Mouse (Mus musculus) macrophage (primary cell): ENCODE results near the gene Catip. TPM values are rescaled to one million over a fixed set of nuclear protein-coding genes. Genes with fewer than 3 reads are reported as not detected.

Experiments used
- polyA plus RNA-seq: library from polyadenylated mRNA; stranded (reverse); fragments of 250-400 nt; gene quantifications from 3 replicates; pipeline ENCODE4 v1.2.4, GENCODE M21; 2018; ENCODE audit warnings: inconsistent platforms

The Catip gene
- polyA plus RNA-seq, 1 experiment from 2014 or later: 0.80 TPM

Other genes with a start within 250 kb of the Catip start
- gene Tns1, start 237.7 kb upstream of the Catip start, polyA plus RNA-seq: 53.8 to 84.7 TPM (median 84.5 TPM) in 3 replicates
- not detected in 3 replicates for gene Rufy4, start 236.6 kb upstream of the Catip start, polyA plus RNA-seq
- gene Cxcr2, start 208.1 kb upstream of the Catip start, polyA plus RNA-seq: 0.11 to 0.76 TPM (median 0.16 TPM) in 3 replicates
- not detected in 3 replicates for gene Cxcr1, start 167.5 kb upstream of the Catip start, polyA plus RNA-seq
- 677 to 1,406 TPM (median 1,257 TPM) in 3 replicates for gene Arpc2, start 126.0 kb upstream of the Catip start, polyA plus RNA-seq
- not detected in 3 replicates for gene Gpbar1, start 83.6 kb upstream of the Catip start, polyA plus RNA-seq
- gene Aamp, start 77.4 kb upstream of the Catip start, polyA plus RNA-seq: 115 to 127 TPM (median 119 TPM) in 3 replicates
- gene Pnkd, start 77.2 kb upstream of the Catip start, polyA plus RNA-seq: 20.6 to 40.9 TPM (median 36.6 TPM) in 3 replicates
- gene Tmbim1, start 56.5 kb upstream of the Catip start, polyA plus RNA-seq: 46.8 to 61.2 TPM (median 52.2 TPM) in 3 replicates
- 377 to 467 TPM (median 435 TPM) in 3 replicates for gene Slc11a1, start 13.1 kb downstream of the Catip start, polyA plus RNA-seq
- gene Ctdsp1, start 29.4 kb downstream of the Catip start, polyA plus RNA-seq: 82.2 to 152 TPM (median 116 TPM) in 3 replicates
- 0.04 to 0.06 TPM in 2 of 3 replicates, not detected in the other for gene Vil1, start 47.3 kb downstream of the Catip start, polyA plus RNA-seq
- 35.7 to 47.8 TPM (median 39.6 TPM) in 3 replicates for gene Cnot9, start 143.9 kb downstream of the Catip start, polyA plus RNA-seq
- not detected in 3 replicates for gene Plcd4, start 180.8 kb downstream of the Catip start, polyA plus RNA-seq
- gene Usp37, start 182.2 kb downstream of the Catip start, polyA plus RNA-seq: 5.1 to 10.9 TPM (median 7.0 TPM) in 3 replicates
- 4.5 to 6.7 TPM (median 5.6 TPM) in 3 replicates for gene Zfp142, start 226.1 kb downstream of the Catip start, polyA plus RNA-seq
- gene Bcs1l, start 226.2 kb downstream of the Catip start, polyA plus RNA-seq: 6.7 to 12.0 TPM (median 10.1 TPM) in 3 replicates
- 33.4 to 51.2 TPM (median 41.5 TPM) in 3 replicates for gene Rnf25, start 239.3 kb downstream of the Catip start, polyA plus RNA-seq
- gene Stk36, start 239.3 kb downstream of the Catip start, polyA plus RNA-seq: 0.40 to 1.8 TPM (median 0.80 TPM) in 3 replicates